Mouse (Mus musculus) layer of hippocampus, adult 11-12 months (tissue): ENCODE data around the gene Tdpoz4.
"Not testable (repeated sequence)": the region's sequence is repeated elsewhere in the genome, so short reads cannot be mapped to it uniquely, and the experiment has no call there.

Source experiments
- DNase-seq: peaks from one replicate; pipeline ENCODE4 v3.0.0; 2022; ENCODE audit warnings: low spot score

Tdpoz4 gene

GRCm38 (mm10) chr3:93796098-93796497, at the start of gene Tdpoz4:
Gene Tdpoz4, plus strand, starts transcription at chr3:93796398.
- not testable (repeated sequence) for DNase-seq

DNA sequence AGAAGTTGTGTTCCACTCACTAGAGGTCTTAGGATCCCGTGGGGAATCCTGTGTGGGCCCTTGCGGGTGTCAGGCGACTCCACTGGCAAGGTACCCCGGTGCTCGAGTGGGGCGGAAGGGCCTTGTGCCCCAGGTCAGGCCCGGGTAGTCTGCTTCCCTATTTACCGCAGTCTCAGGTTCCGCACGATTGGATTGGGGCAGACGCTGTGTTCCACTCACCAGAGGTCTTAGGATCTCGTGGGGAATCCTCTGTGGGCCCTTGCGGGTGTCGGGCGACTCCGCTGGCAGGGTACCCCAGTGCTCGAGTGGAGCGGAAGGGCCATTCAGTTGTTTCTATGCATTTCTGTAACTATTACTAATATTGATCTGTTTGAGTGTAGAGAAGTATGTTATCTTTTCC, 42.2 kb upstream of the Tdpoz4 start:
- not testable (repeated sequence) for DNase-seq

- not testable (repeated sequence) for DNase-seq
Observed at GRCm38 (mm10) chr3:93772700-93773099, 23.5 kb upstream of the Tdpoz4 start, which contains the start of gene Gm5773. Gene Gm5773, plus strand, starts transcription at chr3:93773000.

GRCm38 (mm10) chr3:93813341-93813740, 17.1 kb downstream of the Tdpoz4 start:
- DNase-seq: not testable (repeated sequence)

GRCm38 (mm10) chr3:93825720-93826119, 29.5 kb downstream of the Tdpoz4 start, which contains the start of gene Tdpoz3:
Gene Tdpoz3, plus strand, starts transcription at chr3:93826020.
- not testable (repeated sequence) for DNase-seq
